Mouse (Mus musculus) myocyte (in vitro differentiated cells): ENCODE results near the gene Fcrlb.

Source experiments
- CEBPB ChIP-seq: IDR thresholded peaks from 2 replicates; pipeline ENCODE4 v1.6.1; 2011; ENCODE audit warnings: mild to moderate bottlenecking, moderate library complexity; ENCODE audit not compliant: poor library complexity, insufficient read depth, severe bottlenecking
- MAX ChIP-seq: IDR thresholded peaks from one replicate; pipeline ENCODE4 v1.6.1; 2011; ENCODE audit warnings: low read depth, mild to moderate bottlenecking, control low read depth
- MYOD1 ChIP-seq, 3 experiments: IDR thresholded peaks; one replicate each; pipeline ENCODE4 v1.6.1; 2011; ENCODE audit warnings: control low read depth in 2 of 3, low read depth in 2 of 3, mild to moderate bottlenecking in 2 of 3, moderate library complexity in 1 of 3; ENCODE audit not compliant: insufficient read length in 2 of 3, control insufficient read depth in 1 of 3
- MYOG ChIP-seq, 3 experiments: IDR thresholded peaks; one replicate each; pipeline ENCODE4 v1.6.1; 2011; ENCODE audit warnings: control low read depth in 2 of 3, low read depth in 2 of 3, mild to moderate bottlenecking in 2 of 3; ENCODE audit not compliant: insufficient read length in 2 of 3, control insufficient read depth in 1 of 3, insufficient read depth in 1 of 3
- POLR2A ChIP-seq: IDR thresholded peaks from one replicate; pipeline ENCODE4 v1.6.1; 2011; ENCODE audit warnings: low read depth, mild to moderate bottlenecking, control low read depth, moderate library complexity; ENCODE audit not compliant: insufficient read length
- TCF12 ChIP-seq: IDR thresholded peaks from one replicate; pipeline ENCODE4 v1.6.1; 2011; ENCODE audit warnings: mild to moderate bottlenecking, control low read depth; ENCODE audit not compliant: poor library complexity, insufficient read depth, severe bottlenecking
- TCF3 ChIP-seq: IDR thresholded peaks from one replicate; pipeline ENCODE4 v1.6.1; 2011; ENCODE audit warnings: low read depth, control low read depth; ENCODE audit not compliant: insufficient read length
- USF1 ChIP-seq: IDR thresholded peaks from one replicate; pipeline ENCODE4 v1.6.1; 2011; ENCODE audit warnings: low read depth, mild to moderate bottlenecking, control low read depth, moderate library complexity

- TF ChIP-seq MYOG (IDR thresholded peaks at IDR 0.05; ENCODE audit: control insufficient read depth in 1 of 3, insufficient read depth in 1 of 3, insufficient read length in 2 of 3, low read depth in 2 of 3) (no peak), USF1 (peak; percentile 43), POLR2A (no peak), CEBPB (no peak), TCF3 (no peak), MAX (no peak), TCF12 (no peak), MYOD1 (IDR thresholded peaks at IDR 0.05; ENCODE audit: control insufficient read depth in 1 of 3, insufficient read length in 2 of 3, low read depth in 2 of 3) (no peak)
Measured at GRCm38 (mm10) chr1:170901536-170902238, 11.1 kb downstream of the Fcrlb start.
